Comparison of ENCODE assay signal across 8 mouse cellular contexts in genomic region chr11:119503675-119504074, GRCm38 (mm10). TPM values are rescaled to one million over a fixed set of nuclear protein-coding genes. Genes with fewer than 3 reads are reported as not detected.
DNase-seq lines count a peak whose midpoint lies in the region; ATAC-seq and TF ChIP-seq lines count a peak whose summit lies in the region.

No protein-coding gene starts in this region.

- H3K36me3 ChIP-seq in ES-Bruce4 (ENCODE audit: control insufficient read depth, insufficient read depth, low read length, poor library complexity, severe bottlenecking): no peaks in the 10 kb centered on the region
- H3K36me3 ChIP-seq in forebrain, embryonic 11.5 days (ENCODE audit: control insufficient read depth, insufficient read depth, low read length): peaks cover 4% of the 10 kb centered on the region; the same call in 1 of the 2 replicates
- peaks cover 40% of the 10 kb centered on the region for H3K36me3 ChIP-seq in lung, embryonic 16.5 days (ENCODE audit: control insufficient read depth, insufficient read depth, low read length)
- peaks cover 16% of the 10 kb centered on the region for H3K36me3 ChIP-seq in thymus, adult 2 months (ENCODE audit: control insufficient read depth, insufficient read depth, low read length)

- peak; percentile 36; the same call in 1 of the 2 replicates for ATAC-seq in forebrain, embryonic 11.5 days (replicated peaks; ENCODE audit: low FRiP score)
- ATAC-seq in lung, embryonic 16.5 days (ENCODE audit: low read depth): peak; percentile 80

- TF ChIP-seq POLR2A in ES-Bruce4 (IDR thresholded peaks at IDR 0.05; ENCODE audit: insufficient read depth, low read length): no peak
- TF ChIP-seq POLR2A in olfactory bulb, adult 2 months (IDR thresholded peaks at IDR 0.05; ENCODE audit: insufficient read depth, low read depth, low read length): no peak
- no peak for TF ChIP-seq POLR2A in thymus, adult 2 months (IDR thresholded peaks at IDR 0.05; ENCODE audit: control insufficient read depth, extremely low read depth, insufficient read depth, low read length, poor library complexity)

- no peak overlapping the region for H3K4me3 ChIP-seq in ES-Bruce4 (ENCODE audit: low read depth, low read length)
- H3K4me3 ChIP-seq in forebrain, embryonic 11.5 days (ENCODE audit: low read depth, low read length): no peak overlapping the region
- H3K4me3 ChIP-seq in layer of hippocampus, adult 2 months: no peak overlapping the region
- H3K4me3 ChIP-seq in lung, embryonic 16.5 days (ENCODE audit: low read length): no peak overlapping the region
- no peak overlapping the region for H3K4me3 ChIP-seq in olfactory bulb, adult 2 months (ENCODE audit: insufficient read depth, low read depth, low read length)
- H3K4me3 ChIP-seq in thymus, adult 2 months (ENCODE audit: control insufficient read depth, insufficient read depth, low read length): no peak overlapping the region

- H3K27me3 ChIP-seq in ES-Bruce4 (ENCODE audit: control insufficient read depth, insufficient read depth, low read length, poor library complexity, severe bottlenecking): no peaks in the 10 kb centered on the region
- no peaks in the 10 kb centered on the region for H3K27me3 ChIP-seq in forebrain, embryonic 11.5 days (ENCODE audit: control insufficient read depth, insufficient read depth, low read length)
- H3K27me3 ChIP-seq in lung, embryonic 16.5 days (ENCODE audit: control insufficient read depth, insufficient read depth, low read depth, low read length): no peaks in the 10 kb centered on the region
- H3K27me3 ChIP-seq in thymus, adult 2 months (ENCODE audit: control insufficient read depth, insufficient read depth, low read length): no peaks in the 10 kb centered on the region

- H3K9me3 ChIP-seq in ES-Bruce4 (replicated peaks; ENCODE audit: control insufficient read depth, insufficient read depth, low read length, poor library complexity, severe bottlenecking): no peaks in the 10 kb centered on the region
- H3K9me3 ChIP-seq in forebrain, embryonic 11.5 days (ENCODE audit: control insufficient read depth, low read length): no peaks in the 10 kb centered on the region
- H3K9me3 ChIP-seq in lung, embryonic 16.5 days (ENCODE audit: control insufficient read depth, low read length): no peaks in the 10 kb centered on the region

- DNase-seq in c-Kit-positive CD71-positive TER-119-negative erythroid progenitor cells, embryonic 14.5 days (ENCODE audit: low read depth): peak; percentile 34
- peak; percentile 88 for DNase-seq in forebrain, embryonic 11.5 days (ENCODE audit: low spot score)
- DNase-seq in heart, postnatal 36 days: peak; percentile 74 to 80
- DNase-seq in layer of hippocampus, adult 2 months (ENCODE audit: low spot score in 2 of 2): peak; percentile 72 to 90
- peak; percentile 63 for DNase-seq in thymus, adult 2 months

- intact Hi-C loops in heart, postnatal 36 days (cut with DNase I): loop anchor here (1.0 to 5.0 kb wide), 5 partner anchors 115 to 489 kb away; no protein-coding TSS in a partner anchor

- H3K4me1 ChIP-seq in ES-Bruce4 (ENCODE audit: control insufficient read depth, insufficient read depth, low read length): no peaks in the 10 kb centered on the region
- H3K4me1 ChIP-seq in forebrain, embryonic 11.5 days (replicated peaks; ENCODE audit: control insufficient read depth, insufficient read depth, low read length): no peaks in the 10 kb centered on the region
- H3K4me1 ChIP-seq in lung, embryonic 16.5 days (replicated peaks; ENCODE audit: control insufficient read depth, insufficient read depth, low read length): no peaks in the 10 kb centered on the region
- H3K4me1 ChIP-seq in olfactory bulb, adult 2 months (ENCODE audit: control insufficient read depth, insufficient read depth, low read length): no peaks in the 10 kb centered on the region
- H3K4me1 ChIP-seq in thymus, adult 2 months (replicated peaks; ENCODE audit: control insufficient read depth, insufficient read depth, low read length): no peaks in the 10 kb centered on the region

- TF ChIP-seq EP300 in ES-Bruce4 (IDR thresholded peaks at IDR 0.05; ENCODE audit: insufficient read depth, low read depth, low read length): no peak

- H3K4me2 ChIP-seq in forebrain, embryonic 11.5 days (ENCODE audit: low read depth, low read length, severe bottlenecking): no peak overlapping the region
- no peak overlapping the region for H3K4me2 ChIP-seq in lung, embryonic 16.5 days (ENCODE audit: low read depth, low read length)

- no peak overlapping the region for H3K9ac ChIP-seq in ES-Bruce4 (ENCODE audit: low read depth, poor library complexity, severe bottlenecking)
- no peak overlapping the region for H3K9ac ChIP-seq in forebrain, embryonic 11.5 days (ENCODE audit: low read length)
- H3K9ac ChIP-seq in lung, embryonic 16.5 days (ENCODE audit: low read length): no peak overlapping the region

- H3K27ac ChIP-seq in ES-Bruce4 (ENCODE audit: insufficient read depth, low read length): no peak overlapping the region
- H3K27ac ChIP-seq in forebrain, embryonic 11.5 days (ENCODE audit: low read depth, low read length): no peak overlapping the region
- peak overlapping the region; percentile 69 for H3K27ac ChIP-seq in layer of hippocampus, adult 2 months
- H3K27ac ChIP-seq in lung, embryonic 16.5 days (ENCODE audit: low read length): no peak overlapping the region
- no peak overlapping the region for H3K27ac ChIP-seq in olfactory bulb, adult 2 months (ENCODE audit: insufficient read depth, low read depth, low read length)
- no peak overlapping the region for H3K27ac ChIP-seq in thymus, adult 2 months (ENCODE audit: control insufficient read depth, insufficient read depth, low read length)

- peak; percentile 99 for TF ChIP-seq CTCF in ES-Bruce4 (IDR thresholded peaks at IDR 0.05; ENCODE audit: low read depth, low read length)
- peak; percentile 100 for TF ChIP-seq CTCF in layer of hippocampus, adult 2 months (conservative IDR thresholded peaks at IDR 0.05)
- peak; percentile 97 for TF ChIP-seq CTCF in olfactory bulb, adult 2 months (IDR thresholded peaks at IDR 0.05; ENCODE audit: insufficient read depth, low read depth, low read length)
- peak; percentile 97 for TF ChIP-seq CTCF in thymus, adult 2 months (IDR thresholded peaks at IDR 0.05; ENCODE audit: borderline replicate concordance, control insufficient read depth, extremely low read depth, insufficient read depth, low read length, poor library complexity)

RNA-seq across cellular contexts. Expression of gene Endov, which starts 12.5 kb away (rescaled TPM):
- 6.5 and 7.7 TPM in 2 replicates for polyA plus RNA-seq in ES-Bruce4 (2011; ENCODE audit: insufficient read depth, insufficient read length, low read depth, missing spikeins)
- 18.4 and 21.0 TPM in 2 replicates for polyA plus RNA-seq in forebrain, embryonic 11.5 days (2014; fragmentation: Nextera tagmentation; extraction: Ambion mirVana)
- total RNA-seq in heart, postnatal 36 days (2021): 1 to 10 TPM; 8.0 TPM
- 10 to 100 TPM; 35.8 to 35.9 TPM for total RNA-seq in layer of hippocampus, adult 2 months (2021)
- polyA plus RNA-seq in lung, embryonic 16.5 days (2015; fragmentation: Nextera tagmentation; extraction: Ambion mirVana): 16.0 and 17.9 TPM in 2 replicates
- not detected in 2 replicates for polyA plus RNA-seq in olfactory bulb, adult 2 months (2012; ENCODE audit: insufficient read depth, insufficient read length, low replicate concordance, missing spikeins)
- polyA plus RNA-seq in thymus, adult 2 months (2012; rRNA removed): 30.7 and 31.1 TPM in 2 replicates

RNA-seq across cellular contexts. Expression of gene Nptx1, which starts 43.9 kb away (rescaled TPM):
- polyA plus RNA-seq in ES-Bruce4 (2011; ENCODE audit: insufficient read depth, insufficient read length, low read depth, missing spikeins): 0.21 TPM in 1 of 2 replicates, not detected in the other
- polyA plus RNA-seq in forebrain, embryonic 11.5 days (2014; fragmentation: Nextera tagmentation; extraction: Ambion mirVana): 3.2 and 3.3 TPM in 2 replicates
- total RNA-seq in heart, postnatal 36 days (2021): under 1 TPM; 0.25 to 0.27 TPM
- total RNA-seq in layer of hippocampus, adult 2 months (2021): 100 to 1,000 TPM; 475 to 499 TPM
- 1.0 and 1.2 TPM in 2 replicates for polyA plus RNA-seq in lung, embryonic 16.5 days (2015; fragmentation: Nextera tagmentation; extraction: Ambion mirVana)
- not detected in 2 replicates for polyA plus RNA-seq in olfactory bulb, adult 2 months (2012; ENCODE audit: insufficient read depth, insufficient read length, low replicate concordance, missing spikeins)
- 0.85 and 0.89 TPM in 2 replicates for polyA plus RNA-seq in thymus, adult 2 months (2012; rRNA removed)

Comparison
In these comparisons a context has a peak if more than half of its experiments do, and no peak if none do; other contexts are left out.
1. DNase-seq: peak in every context shown above with its lines; median percentile 88 in forebrain, embryonic 11.5 days; 81 in layer of hippocampus, adult 2 months; 77 in heart, postnatal 36 days; 63 in thymus, adult 2 months; 34 in c-Kit-positive CD71-positive TER-119-negative erythroid progenitor cells, embryonic 14.5 days.